Mouse (Mus musculus) granulocyte monocyte progenitor cell, adult 5-6 weeks (primary cell): ENCODE results near the gene 2610318N02Rik. TPM values are rescaled to one million over a fixed set of nuclear protein-coding genes. Genes with fewer than 3 reads are reported as not detected.

Experiments
- ATAC-seq: replicated peaks from 2 replicates; pipeline ENCODE4 v1.8.0; 2016; ENCODE audit warnings: mild to moderate bottlenecking, moderate TSS enrichment, inconsistent platforms; ENCODE audit not compliant: poor library complexity, severe bottlenecking
- total RNA-seq, 2 experiments: library from RNA; stranded (forward) in 1 of 2; stranded (reverse) in 1 of 2; fragments of 200-712, 200-1000 nt in 1 of 2; fragments of >200 nt in 1 of 2; fragmentation: Nextera tagmentation in 1 of 2; gene quantifications; 2 replicates each; pipeline ENCODE4 v1.2.3; 2014 to 2017

The 2610318N02Rik gene
- total RNA-seq, 2 experiments from 2014 or later, result 23.5 to 50.1 TPM

- no peak for ATAC-seq
These were observed 7.6 kb downstream of the 2610318N02Rik start for GRCm38 (mm10) chr16:17117309-17117799.

DNA sequence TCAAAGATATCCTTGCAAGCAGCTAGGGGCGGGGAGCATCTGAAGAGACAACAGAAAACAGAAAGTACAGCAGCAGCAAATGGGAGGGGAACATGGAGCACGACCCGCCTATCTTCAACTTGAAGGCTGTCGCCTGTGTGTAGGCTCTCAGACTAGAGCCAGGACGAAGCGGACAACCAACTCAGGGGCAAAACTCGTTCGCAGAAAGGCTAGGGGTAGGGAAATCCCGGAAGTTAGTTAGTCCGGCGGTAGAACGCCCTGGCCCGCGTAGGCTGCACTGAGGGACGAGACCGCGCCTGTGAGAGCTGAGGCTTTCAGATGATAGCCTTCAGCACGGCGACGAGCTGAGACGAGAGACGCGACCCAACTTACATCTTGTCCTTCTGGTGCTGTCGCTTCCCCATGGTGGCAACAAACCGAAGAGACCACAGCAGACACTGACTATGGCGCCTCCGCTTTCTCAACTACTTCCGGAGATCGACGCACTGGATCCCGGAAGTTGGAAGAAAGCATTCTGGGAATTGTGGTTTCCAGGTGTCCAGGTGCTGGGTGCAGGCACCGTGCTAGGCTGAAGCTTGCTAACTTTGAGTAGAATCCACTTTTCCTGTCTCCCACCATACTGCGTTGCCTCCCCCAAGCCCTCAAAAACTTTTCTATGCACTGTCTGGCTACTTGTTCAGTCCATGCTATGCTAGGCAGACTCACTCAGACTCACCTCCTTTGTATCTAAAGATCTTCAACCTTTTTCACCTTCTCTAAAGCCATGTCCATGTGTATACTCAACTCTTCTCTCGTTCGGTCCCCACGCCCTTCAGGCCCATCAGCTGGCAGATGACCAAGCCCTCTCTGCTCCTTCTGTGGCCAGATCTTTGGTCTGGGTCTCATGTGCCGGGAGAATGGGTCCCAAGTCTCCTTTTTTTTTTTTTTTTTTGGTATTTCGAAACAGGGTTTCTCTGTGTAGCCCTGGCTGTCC is 13.9 kb downstream of the 2610318N02Rik start, which contains the start of gene Ppil2:
Gene Ppil2, minus strand, starts transcription at position 487 of the 973 bp plus-strand sequence.
- peak; percentile 88 for ATAC-seq

DNA sequence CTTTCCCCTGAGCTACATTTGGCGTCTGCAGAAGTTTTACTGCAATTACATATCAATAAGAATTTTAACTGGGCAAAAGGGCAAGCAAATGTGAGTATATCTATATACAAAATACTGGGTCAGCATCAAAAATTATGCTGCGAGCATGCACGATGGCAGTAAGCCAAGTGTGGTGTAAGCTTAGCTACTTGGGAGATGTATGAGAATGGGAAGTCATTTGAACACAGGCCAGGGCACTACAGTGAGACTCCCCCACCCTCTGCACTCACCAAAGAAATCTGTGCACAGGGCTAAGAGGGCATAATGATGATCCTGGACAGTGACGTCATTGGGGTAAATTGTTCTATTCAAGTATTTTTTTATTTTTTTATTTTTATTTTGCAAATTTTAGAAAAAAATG is 20.4 kb downstream of the 2610318N02Rik start:
- no peak for ATAC-seq

DNA sequence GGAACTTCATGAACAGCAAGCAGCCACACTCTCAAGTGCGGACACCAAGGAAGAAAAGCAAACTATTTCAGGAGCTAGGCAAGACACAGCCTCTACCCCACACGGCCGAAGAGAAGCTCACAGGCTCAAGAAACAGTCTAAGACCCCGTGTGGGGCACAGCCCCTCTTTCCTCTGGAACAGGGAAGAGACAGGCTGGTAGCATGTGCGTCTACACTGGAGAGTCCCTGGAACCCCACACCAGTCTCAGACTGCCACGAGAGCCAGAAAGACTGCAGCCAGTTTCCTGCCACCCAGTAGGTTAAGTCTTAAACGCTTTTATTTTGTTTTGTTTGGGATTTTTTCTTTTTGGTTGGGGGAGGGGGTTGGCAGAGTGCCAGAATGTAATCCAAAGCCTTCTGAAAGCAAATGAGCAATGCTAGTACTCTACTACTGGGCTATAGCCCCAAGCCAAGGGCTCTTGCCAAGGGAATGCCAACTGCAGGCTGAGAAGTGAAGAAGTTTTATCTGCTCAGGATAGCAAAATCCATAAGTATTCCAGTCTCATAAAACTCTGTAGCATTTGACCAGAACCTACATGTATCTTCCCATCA is 22.2 kb downstream of the 2610318N02Rik start:
- no peak for ATAC-seq

DNA sequence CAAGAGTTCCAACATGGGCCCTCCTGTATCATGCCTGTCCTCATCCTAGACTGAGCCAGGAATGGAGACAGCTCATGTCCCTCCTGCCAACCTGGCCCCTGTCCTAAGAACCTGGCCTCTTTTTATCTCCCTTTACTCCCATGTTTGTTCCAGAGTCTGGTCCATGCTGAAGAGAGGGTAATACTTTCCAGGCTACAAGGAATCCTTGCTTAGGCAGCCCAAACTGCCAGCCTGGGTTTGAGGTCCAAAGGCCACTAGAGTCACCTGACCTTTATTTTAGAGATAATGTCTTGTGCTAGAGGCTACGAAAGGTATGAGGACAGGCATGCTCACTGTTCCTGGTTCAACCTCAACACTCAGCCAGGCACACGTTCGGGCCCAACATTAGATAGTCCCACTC is 28.0 kb downstream of the 2610318N02Rik start:
- no peak for ATAC-seq

DNA sequence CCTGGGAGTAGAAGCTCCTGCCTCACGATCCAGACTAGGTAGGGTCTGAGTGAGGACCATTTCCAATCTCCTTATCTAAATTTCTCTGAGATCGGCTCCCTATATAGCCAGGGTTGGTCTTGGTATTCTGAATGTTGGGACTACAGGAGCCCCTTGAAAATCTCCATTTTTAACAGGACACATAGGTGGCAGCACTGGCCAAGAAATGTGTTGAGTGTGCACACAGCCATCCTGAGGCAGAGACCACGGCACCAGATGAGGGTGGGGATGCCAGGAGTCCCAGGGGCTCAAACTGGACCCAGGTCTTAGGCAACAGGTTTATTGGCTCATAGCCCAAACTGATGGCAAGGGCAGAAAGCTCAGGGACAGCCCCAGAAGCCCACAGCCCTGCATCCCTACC is 36.6 kb downstream of the 2610318N02Rik start:
- ATAC-seq, result no peak

GRCm38 (mm10) chr16:17086669-17087193 is 38.2 kb downstream of the 2610318N02Rik start:
- ATAC-seq, result no peak

DNA sequence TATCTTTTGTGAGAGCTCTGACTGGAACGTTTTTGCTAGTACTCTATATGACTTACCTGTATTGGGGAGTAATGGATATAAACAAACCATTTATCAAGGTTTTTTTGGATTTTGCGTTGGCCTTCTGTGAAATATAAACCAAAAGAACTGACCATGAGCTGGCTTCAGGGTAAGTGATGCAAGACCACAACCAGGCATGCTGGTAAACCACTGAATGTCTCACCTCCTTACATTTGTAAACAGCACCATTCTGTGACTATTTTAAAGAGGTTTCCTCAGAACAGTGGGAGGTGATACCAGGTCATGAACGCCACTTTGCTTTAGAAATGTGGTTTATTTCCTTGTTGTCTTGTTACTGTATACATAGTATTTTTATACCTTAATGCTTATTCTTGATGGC is 38.7 kb downstream of the 2610318N02Rik start:
- ATAC-seq, result no peak

DNA sequence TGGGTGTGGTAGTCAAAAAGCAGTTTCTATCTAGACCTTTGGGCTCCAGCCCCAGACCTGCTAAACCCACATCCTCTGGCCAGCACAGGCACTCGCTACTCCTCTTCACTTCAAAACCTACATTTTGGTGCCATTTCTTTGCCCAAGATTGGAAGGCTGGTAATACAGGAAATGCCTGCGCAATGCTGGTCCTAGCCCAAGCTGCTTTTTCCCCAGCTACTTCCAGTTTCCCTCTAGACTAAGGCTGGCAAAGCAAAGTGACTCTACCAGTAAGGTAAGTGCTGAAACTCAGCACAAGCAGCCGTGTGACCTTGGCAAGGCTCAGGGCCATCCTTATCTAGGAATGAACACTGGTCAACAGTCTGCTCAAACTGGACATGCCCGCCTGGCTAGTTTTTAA is 39.3 kb downstream of the 2610318N02Rik start:
- peak; percentile 61 for ATAC-seq

DNA sequence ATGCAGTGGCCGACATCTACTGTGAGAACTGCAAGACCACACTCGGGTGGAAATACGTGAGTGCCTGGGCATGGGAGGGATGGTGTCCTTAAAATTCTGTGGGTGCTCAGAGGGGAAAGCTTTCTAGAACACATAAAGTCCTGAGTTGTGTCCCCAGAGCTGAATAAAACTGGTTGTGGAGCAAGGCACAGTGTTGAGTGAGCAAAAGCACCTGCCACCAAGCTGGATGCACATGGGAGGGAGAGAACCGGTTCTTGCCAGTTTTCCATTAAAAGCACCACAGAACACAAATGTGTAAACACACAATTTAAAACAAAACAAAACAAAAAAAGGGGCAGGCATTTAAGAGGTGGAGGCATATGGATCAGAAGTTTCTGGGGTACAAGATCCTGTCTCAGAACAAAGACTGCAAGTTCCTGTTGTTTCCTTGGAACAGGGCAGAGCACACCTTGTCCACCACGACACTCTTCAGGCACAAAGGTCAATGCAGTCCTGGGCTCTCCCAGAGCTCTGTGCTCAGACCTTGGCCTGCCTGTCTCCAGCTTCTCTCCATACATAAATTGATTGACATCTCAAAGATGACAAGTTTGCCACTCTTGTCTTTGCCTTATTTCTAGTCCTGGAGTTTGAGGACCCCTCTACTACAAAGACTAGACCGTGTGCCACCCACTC is 42.7 kb downstream of the 2610318N02Rik start:
- ATAC-seq, result no peak

DNA sequence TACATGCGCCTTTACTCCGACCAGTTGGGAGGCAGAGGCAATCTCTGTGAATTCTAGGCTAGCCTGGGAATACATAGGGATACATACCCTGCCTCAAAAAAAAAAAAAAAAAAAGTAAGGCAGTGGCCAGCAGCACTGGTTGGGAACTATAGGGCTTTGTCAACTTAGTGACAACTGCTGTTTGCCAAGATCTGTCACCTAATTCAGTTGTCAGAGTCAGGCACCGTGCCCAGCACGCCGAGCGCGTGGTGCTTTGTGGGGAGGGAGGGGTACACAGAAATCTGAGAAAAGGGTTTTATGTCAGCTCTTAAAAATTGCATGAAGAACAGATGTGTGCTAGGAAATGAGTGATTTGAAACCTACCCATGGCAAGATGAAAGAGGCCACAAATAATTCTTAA is 46.9 kb downstream of the 2610318N02Rik start:
- ATAC-seq, result no peak

GRCm38 (mm10) chr16:17076869-17077268 is 48.1 kb downstream of the 2610318N02Rik start:
- ATAC-seq, result no peak

DNA sequence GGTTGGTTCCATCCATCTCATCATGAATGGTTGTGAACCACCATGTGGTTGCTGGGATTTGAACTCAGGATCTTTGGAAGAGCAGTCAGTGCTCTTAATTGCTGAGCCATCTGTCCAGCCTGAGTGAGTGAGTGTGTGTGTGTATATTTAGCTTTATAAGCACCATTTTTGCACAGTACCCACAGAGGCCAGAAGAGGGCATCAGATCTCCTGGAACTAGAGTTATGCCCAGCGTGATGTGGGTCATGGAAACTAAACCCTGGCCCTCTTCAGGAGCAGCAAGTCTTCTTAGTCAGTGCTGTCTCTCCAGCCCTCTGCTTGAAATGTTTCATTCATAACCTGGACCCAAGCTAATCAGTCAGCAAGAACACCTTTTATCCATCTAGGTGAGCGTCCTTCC is 48.7 kb downstream of the 2610318N02Rik start:
- no peak for ATAC-seq

- no peak for ATAC-seq
These were observed 52.0 kb downstream of the 2610318N02Rik start for GRCm38 (mm10) chr16:17073000-17073399.

GRCm38 (mm10) chr16:17070716-17071115 is 54.3 kb downstream of the 2610318N02Rik start:
- ATAC-seq, result no peak

DNA sequence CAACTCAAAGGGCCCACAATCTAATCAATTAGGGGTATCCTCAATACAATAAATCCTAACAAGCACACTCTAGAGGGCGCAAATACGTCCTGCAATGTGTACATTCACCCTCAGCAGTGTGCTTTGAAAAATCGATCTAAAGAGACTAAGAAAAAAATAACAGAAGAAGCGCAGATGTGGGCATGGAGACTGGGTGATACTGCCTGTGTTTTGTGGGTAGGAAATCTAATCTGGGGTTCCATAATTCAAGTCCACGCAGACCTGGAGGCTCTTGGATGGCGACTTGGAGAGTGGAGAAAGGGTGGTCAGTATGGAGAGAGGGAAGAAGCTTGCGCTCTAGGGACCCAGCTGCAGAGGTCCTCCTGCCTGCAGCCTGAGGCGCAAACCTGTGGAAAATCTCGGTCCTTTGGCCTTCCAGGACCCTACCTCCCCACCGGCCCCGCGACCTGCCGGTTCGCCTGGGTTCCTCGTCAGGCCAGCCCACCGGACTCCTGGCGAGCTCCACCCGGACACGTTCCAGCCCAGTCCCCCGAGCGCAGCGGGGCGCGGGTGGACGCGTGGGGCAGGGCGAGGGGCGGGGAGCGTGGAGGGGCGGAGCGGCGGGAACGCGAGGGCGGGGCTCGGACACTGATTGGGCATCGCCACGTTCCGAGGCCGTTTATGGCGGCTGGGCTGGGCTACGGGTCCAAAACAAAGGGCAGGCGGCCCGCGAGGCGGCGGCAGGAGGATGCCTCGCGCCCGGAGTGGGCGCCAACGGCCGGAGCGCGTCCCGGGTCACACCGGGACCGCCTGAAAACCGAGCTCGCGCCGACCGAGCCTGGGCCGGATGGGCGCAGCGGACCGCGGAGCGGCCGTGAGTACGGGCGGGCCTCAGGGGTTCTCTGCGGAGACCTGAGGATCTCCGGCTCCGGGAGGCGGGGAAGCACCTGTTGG is 55.2 kb downstream of the 2610318N02Rik start, which contains the start of gene Ypel1:
Gene Ypel1, plus strand, starts transcription at position 186 of the 933 bp plus-strand sequence.
- ATAC-seq, result peak; percentile 92

DNA sequence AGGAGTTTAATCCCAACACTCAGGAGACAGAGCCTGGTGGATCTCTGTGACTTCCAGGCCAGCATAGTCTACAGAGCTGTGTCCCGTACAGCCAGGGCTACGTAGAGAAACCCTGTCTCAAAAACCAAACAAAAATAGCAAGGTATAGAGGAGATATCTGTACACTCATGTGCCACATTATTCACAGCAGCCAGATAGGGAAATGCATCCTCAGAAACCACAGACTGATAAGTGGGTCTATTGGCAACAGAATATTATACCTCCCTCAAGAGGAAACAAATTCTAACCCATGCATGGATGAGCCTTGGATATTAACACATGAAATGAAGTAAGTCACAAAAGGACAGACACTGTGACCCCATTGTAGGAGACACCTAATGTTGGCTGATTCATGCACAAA is 57.4 kb downstream of the 2610318N02Rik start:
- ATAC-seq, result no peak
